Mouse (Mus musculus) embryonic fibroblast, embryonic 13.5 days (primary cell): ENCODE measurements around the gene Chpf2.

Source experiments
- CTCF ChIP-seq: IDR thresholded peaks from 2 replicates; pipeline ENCODE4 v1.5.1; 2011; ENCODE audit warnings: mild to moderate bottlenecking, control low read depth, low read length, moderate library complexity, borderline replicate concordance; ENCODE audit not compliant: insufficient read depth
- POLR2A ChIP-seq: IDR thresholded peaks from 2 replicates; pipeline ENCODE4 v1.6.1; 2011; ENCODE audit warnings: low read depth, mild to moderate bottlenecking, control low read depth, low read length, moderate library complexity

DNA sequence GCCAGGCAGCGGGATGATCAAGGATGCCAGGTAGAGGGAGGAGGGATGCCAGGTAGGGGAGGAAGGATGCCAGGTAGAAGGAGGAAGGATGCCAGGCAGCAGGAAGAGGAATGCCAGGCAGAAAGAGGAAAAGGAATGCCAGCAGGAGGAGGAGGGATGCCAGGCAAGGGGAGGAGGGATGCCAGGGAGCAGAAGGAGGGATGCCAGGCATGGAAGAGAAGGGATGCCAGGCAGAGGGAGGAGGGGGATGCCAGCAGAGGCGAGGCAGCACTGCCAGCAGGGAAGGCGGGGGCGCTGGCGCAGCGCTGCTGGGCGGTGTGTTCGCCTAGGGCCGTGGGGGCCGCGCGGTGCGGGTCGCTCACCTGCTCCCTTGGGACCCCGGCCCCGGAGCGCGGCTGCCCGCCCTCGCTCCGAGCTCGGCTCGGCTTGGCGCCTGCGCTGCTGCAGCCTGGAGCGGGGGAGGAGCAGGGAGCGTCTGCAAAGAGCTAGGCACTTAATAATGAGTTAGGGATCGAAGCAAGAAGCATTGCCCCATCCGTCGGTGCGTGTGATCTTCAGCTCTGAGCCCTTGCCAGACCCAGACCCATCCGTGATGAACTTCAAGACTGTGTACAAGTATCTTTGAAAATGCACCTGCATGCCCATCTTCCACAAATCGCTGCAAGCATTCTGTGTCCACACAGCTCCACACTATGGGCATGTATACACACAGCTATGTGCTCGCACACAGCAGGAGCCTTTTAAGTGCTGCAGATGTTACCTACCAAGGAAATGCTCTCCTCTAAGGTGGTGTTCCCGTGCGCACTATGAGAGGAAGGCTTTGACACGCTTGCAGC is 37.7 kb downstream of the Chpf2 start, which contains the start of gene Smarcd3:
- no peak for TF ChIP-seq CTCF
- no peak for TF ChIP-seq POLR2A
